Mouse (Mus musculus) regulatory T cell (primary cell): ENCODE data around the gene Cyp2c23.

Experiments
- in situ Hi-C: fragments of 300-600 bp; cut with MboI, MseI; formaldehyde crosslinking; loops from one replicate; pipeline ENCODE4 v1.15.1; 2025; ENCODE audit warnings: high pct_unique_total_duplicates

Cyp2c23 gene

DNA sequence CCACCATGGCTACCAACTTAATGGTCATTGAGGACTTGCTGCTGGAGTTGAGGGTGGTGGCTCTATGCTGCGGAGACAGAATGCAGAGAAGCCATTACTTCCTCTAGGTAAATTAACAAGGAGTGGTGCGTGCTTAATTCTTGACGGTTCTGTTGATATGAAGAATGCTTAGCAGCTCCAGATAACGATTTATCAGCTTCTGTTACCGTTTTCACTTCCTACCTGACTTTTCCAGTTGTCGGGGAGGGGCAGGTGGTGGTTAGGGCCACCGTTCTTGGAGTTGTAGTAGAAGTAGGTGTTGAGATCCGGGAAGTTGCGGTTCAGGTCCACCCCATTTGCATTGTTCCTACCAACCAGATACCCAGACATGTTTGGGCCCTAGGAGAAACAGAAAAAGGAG is 55.3 kb downstream of the Cyp2c23 start:
- in situ Hi-C loops, result no loop called here

GRCm38 (mm10) chr19:43972129-43972528 is 56.9 kb downstream of the Cyp2c23 start:
- in situ Hi-C loops, result no loop called here

- in situ Hi-C loops, result no loop called here
These were observed 60.5 kb downstream of the Cyp2c23 start for GRCm38 (mm10) chr19:43968436-43969026.

- in situ Hi-C loops, result no loop called here
These were observed 62.5 kb downstream of the Cyp2c23 start for GRCm38 (mm10) chr19:43966481-43966880.

DNA sequence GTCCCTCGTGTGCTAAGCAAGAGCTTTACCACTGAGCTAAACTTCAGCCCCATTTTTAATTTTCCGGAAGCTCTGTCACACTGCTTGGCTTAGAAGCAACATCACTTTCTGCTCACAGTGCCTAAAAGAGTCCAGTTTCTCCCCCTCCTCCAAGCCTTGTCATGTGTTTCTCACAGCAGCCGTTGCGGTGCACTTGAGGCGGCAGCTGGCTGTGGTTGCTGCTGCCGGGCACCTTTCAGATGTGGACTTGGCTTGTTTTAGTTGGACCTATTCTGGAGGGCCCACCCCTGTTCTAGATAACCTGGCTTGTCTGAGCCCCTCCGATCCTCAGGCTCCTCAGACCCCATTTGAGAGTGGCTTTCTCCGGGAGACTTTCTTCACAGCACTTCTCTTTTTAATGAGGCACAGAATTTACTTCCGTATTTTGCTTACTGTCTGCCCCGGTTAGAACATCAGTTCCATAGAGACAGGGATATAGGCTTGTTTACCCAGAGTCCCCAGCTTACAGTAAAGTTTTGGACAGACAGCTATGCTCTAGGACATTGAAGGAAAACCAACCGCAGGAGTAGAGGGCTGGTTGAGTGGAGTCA is 63.4 kb downstream of the Cyp2c23 start:
- in situ Hi-C loops, result no loop called here

- in situ Hi-C loops, result no loop called here
These were observed 66.2 kb downstream of the Cyp2c23 start for GRCm38 (mm10) chr19:43962795-43963194.

DNA sequence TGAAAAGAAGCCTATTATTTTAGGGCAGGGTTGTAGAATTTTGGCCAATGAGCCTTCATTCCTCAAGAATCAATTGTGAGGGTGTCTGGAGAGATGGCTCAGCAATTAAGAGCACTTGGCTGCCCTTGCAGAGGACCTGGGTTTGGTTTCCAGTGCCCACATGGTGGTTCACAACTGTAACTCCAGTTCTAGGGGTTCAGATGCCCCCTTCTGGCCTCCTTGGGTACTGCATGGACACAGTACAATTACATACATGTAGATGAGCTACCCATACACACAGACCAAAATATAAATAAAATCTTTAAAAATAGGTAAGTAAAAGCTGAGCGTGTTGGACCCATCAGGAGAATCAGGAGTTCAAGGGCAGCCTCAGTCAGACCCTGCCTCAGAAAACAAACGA is 67.8 kb downstream of the Cyp2c23 start:
- in situ Hi-C loops, result no loop called here

DNA sequence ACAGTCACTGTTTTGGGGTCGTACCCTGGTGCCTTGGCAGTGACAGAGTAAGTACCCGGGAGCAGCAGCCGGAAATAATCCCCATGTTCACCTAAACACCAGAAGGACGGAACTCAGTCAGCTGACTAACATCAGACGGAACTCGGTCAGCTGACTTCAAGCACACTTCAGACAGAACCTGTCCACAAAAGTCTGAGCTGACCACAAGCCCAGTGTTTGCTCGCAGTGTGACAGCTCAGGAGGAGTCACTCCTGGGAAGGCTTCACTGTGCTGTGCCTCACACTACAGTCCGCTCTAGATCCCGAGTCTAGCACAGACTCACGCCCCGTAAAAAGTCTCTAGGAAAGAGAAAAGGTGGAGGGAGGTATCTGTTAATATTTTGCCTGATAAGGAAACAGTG is 69.0 kb downstream of the Cyp2c23 start:
- in situ Hi-C loops, result no loop called here

DNA sequence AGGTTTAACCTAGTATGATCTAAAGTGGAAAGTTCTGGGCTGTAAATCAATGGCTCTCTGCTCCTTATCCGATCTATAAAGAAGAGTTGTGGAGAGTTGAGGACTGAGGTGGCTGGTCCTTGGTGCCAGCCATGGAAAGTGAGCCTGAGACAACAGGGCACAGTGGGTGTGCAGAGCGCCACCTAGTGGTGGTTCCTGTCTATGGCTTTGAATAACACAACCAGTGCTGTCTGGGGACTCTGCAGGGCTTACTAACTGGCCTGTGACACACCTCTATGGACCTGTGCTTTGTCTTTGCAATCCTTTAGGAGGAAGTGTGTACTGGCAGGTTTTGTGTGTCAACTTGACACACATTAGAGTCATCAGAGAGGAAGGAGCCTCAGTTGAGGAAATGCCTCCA is 69.8 kb downstream of the Cyp2c23 start:
- in situ Hi-C loops, result loop anchor here (5.0 kb wide), 1 partner anchor 127 kb away; no protein-coding TSS in a partner anchor

DNA sequence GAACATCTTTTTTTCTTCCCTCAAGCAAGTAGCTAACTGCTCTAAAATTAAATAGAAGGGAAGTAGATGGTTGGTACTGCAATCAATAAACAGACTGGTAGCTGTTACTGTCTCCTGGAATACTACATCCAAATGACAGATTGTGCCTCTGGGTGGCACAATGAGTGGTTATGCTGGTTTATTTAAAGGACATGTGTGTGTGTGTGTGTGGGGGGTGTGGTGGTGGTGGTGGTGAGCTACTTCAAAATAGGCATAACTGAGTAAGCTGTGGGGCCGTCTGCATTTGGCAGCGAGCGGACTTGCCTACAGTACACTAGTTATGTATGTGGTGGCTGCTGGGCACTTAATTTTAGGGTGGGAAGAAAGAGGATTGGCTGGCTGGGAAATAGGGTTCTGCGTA is 71.1 kb downstream of the Cyp2c23 start:
- in situ Hi-C loops, result loop anchor here (5.0 kb wide), 1 partner anchor 126 kb away; no protein-coding TSS in a partner anchor

GRCm38 (mm10) chr19:43957402-43957801 is 71.6 kb downstream of the Cyp2c23 start:
- in situ Hi-C loops, result loop anchor here (5.0 kb wide), 1 partner anchor 125 kb away; no protein-coding TSS in a partner anchor

- in situ Hi-C loops, result loop anchor here (5.0 kb wide), 1 partner anchor 123 kb away; no protein-coding TSS in a partner anchor
These were observed 73.7 kb downstream of the Cyp2c23 start for GRCm38 (mm10) chr19:43955266-43955665.
